Mouse (Mus musculus): ENCODE data around the gene Sgo2b. TPM values are rescaled to one million over a fixed set of nuclear protein-coding genes. Genes with fewer than 3 reads are reported as not detected.

The Sgo2b gene
- not detected in 2 replicates for polyA plus RNA-seq (2021; fragmentation: Nextera tagmentation)
- long read RNA-seq, experiment 1: 0 reads
- long read RNA-seq, experiment 2: 0 reads

DNA sequence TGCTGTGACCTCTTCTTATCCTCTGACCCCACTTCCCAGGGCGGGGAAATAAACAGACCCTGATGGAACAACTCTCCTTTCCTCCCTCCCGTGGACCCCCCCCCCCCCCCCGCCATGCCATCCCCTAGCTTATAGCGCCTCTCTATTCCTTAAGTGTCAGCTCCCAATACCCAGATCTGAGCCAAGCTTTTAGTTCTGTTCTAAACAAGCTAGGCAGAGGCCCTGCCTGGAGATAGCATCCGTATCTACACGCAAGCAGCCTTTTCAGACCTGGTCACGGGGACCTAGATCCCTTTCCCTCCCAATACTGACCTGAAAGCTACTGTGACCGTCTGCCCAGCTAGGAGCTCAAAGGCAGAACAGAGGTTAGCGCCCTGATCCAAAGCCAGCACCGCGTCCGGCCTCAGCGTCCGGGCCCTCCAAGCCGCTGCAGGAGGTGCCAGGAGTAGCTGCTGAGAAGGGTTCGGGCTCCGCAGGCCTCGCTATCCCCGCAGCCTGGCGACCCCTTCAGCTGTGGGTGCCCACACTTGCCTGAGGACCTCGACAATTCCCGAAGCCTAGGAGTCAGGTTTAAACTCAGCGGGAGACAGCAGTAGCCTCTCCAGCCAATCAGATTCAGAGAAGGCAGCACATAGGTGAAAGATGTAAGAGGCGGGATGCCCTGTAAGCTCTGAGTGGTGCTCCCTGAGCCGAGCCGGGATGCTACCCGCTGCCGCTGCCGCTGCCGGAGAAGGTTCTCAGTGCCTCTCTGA lies at the start of gene Sgo2b:
Gene Sgo2b, minus strand, starts transcription at position 623 of the 752 bp plus-strand sequence.

